Mouse (Mus musculus) bone marrow, adult 2 months (tissue): ENCODE measurements around the gene Zbtb21.

Experiments used
- CTCF ChIP-seq: fragments of 200-500 bp; IDR thresholded peaks from 2 replicates; pipeline ENCODE4 v1.5.1; 2011; ENCODE audit warnings: low read length, control low read depth; ENCODE audit not compliant: control insufficient read depth, insufficient read depth
- POLR2A ChIP-seq: fragments of 200-500 bp; IDR thresholded peaks from 2 replicates; pipeline ENCODE4 v1.6.1; 2011; ENCODE audit warnings: low read depth, mild to moderate bottlenecking, control low read depth, low read length, borderline replicate concordance; ENCODE audit not compliant: control insufficient read depth

DNA sequence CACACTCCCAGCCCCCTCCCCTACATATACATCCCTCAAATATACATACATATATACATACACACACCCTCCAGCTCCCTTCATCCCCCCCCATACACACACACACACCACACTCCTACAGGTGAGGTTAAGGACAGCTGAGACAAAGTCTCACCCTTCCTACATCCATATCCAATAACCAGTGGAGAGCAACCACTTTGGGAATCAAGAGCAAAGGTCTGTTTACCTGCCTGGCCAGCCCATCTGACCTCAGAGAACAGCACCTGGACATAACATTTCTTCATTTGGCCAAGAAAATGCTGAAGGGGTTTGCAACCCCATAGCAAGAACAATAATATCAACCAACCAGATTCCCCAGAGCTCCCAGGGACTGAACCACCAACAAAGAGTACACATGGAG, 56.1 kb downstream of the Zbtb21 start:
- TF ChIP-seq CTCF: no peak
- no peak for TF ChIP-seq POLR2A
